Mouse (Mus musculus) E14TG2a.4 (cell line): Measurements from ENCODE around the gene Igfals.

ENCODE experiments used
- CTCF ChIP-seq: conservative IDR thresholded peaks from 2 replicates; pipeline ENCODE4 v1.5.1; 2014; ENCODE audit warnings: low read length
- POU5F1 ChIP-seq: IDR thresholded peaks from 2 replicates; pipeline ENCODE4 v1.6.1; 2014; ENCODE audit warnings: low read length, borderline replicate concordance

- TF ChIP-seq CTCF, result no peak
- no peak for TF ChIP-seq POU5F1
These were observed 21.7 kb downstream of the Igfals start for GRCm38 (mm10) chr17:24887291-24888080.
